Mouse (Mus musculus): ENCODE measurements around the gene Rasgef1a. TPM values are rescaled to one million over a fixed set of nuclear protein-coding genes. Genes with fewer than 3 reads are reported as not detected.

Rasgef1a gene
- polyA plus RNA-seq, 1 experiment from 2014 or later, result 1.5 TPM

GRCm38 (mm10) chr6:118045180-118045579 lies 33.9 kb downstream of the Rasgef1a start:
- ATAC-seq, result no peak

GRCm38 (mm10) chr6:118045892-118046291 lies 34.7 kb downstream of the Rasgef1a start:
- Histone ChIP-seq H3K4me2 (ENCODE audit: low read length) (no peak overlapping the region), H3K27me3 (replicated peaks; ENCODE audit: control insufficient read depth, insufficient read depth, low read length) (no peaks in the 10 kb centered on the region), H3K9ac (ENCODE audit: low read length) (no peak overlapping the region), H3K36me3 (ENCODE audit: control insufficient read depth, insufficient read depth, low read length) (no peaks in the 10 kb centered on the region), H3K4me3 (ENCODE audit: low read depth, low read length) (no peak overlapping the region), H3K27ac (ENCODE audit: low read depth, low read length) (no peak overlapping the region), H3K9me3 (replicated peaks; ENCODE audit: control insufficient read depth, low read length) (no peaks in the 10 kb centered on the region), H3K4me1 (ENCODE audit: control insufficient read depth, insufficient read depth, low read length) (no peaks in the 10 kb centered on the region)
- no peak for ATAC-seq
- no peak for DNase-seq (ENCODE audit: low spot score)
- 65% methylated on average over 7 of the region's 7 CpGs for WGBS

More at GRCm38 (mm10) chr6:118045180-118045579, 33.9 kb downstream of the Rasgef1a start:
- Histone ChIP-seq H3K27ac (ENCODE audit: low read depth, low read length) (no peak overlapping the region), H3K9me3 (replicated peaks; ENCODE audit: control insufficient read depth, low read length) (no peaks in the 10 kb centered on the region), H3K4me3 (ENCODE audit: low read depth, low read length) (no peak overlapping the region), H3K9ac (ENCODE audit: low read length) (no peak overlapping the region), H3K27me3 (replicated peaks; ENCODE audit: control insufficient read depth, insufficient read depth, low read length) (no peaks in the 10 kb centered on the region), H3K4me1 (ENCODE audit: control insufficient read depth, insufficient read depth, low read length) (no peaks in the 10 kb centered on the region), H3K4me2 (ENCODE audit: low read length) (no peak overlapping the region), H3K36me3 (ENCODE audit: control insufficient read depth, insufficient read depth, low read length) (no peaks in the 10 kb centered on the region)
- no peak for DNase-seq (ENCODE audit: low spot score)
- 50% methylated on average over 4 of the region's 4 CpGs for WGBS

GRCm38 (mm10) chr6:118046511-118046910 lies 35.3 kb downstream of the Rasgef1a start:
- H3K27me3 ChIP-seq (replicated peaks; ENCODE audit: control insufficient read depth, insufficient read depth, low read length), result no peaks in the 10 kb centered on the region
- no peak overlapping the region for H3K27ac ChIP-seq (ENCODE audit: low read depth, low read length)
- H3K4me1 ChIP-seq (ENCODE audit: control insufficient read depth, insufficient read depth, low read length), result no peaks in the 10 kb centered on the region
- H3K4me2 ChIP-seq (ENCODE audit: low read length), result no peak overlapping the region
- H3K36me3 ChIP-seq (ENCODE audit: control insufficient read depth, insufficient read depth, low read length), result no peaks in the 10 kb centered on the region
- DNase-seq (ENCODE audit: low spot score) (no peak), ATAC-seq (no peak)
- no peaks in the 10 kb centered on the region for H3K9me3 ChIP-seq (replicated peaks; ENCODE audit: control insufficient read depth, low read length)
- no peak overlapping the region for H3K9ac ChIP-seq (ENCODE audit: low read length)
- H3K4me3 ChIP-seq (ENCODE audit: low read depth, low read length), result no peak overlapping the region
- 76% methylated on average over 3 of the region's 3 CpGs for WGBS

- no peaks in the 10 kb centered on the region for H3K4me1 ChIP-seq (ENCODE audit: control insufficient read depth, insufficient read depth, low read length)
- no peak for ATAC-seq
Measured at GRCm38 (mm10) chr6:118046924-118047323, 35.7 kb downstream of the Rasgef1a start.

GRCm38 (mm10) chr6:118047811-118048505 lies 36.7 kb downstream of the Rasgef1a start:
- Histone ChIP-seq H3K27me3 (replicated peaks; ENCODE audit: control insufficient read depth, insufficient read depth, low read length) (no peaks in the 10 kb centered on the region), H3K9me3 (replicated peaks; ENCODE audit: control insufficient read depth, low read length) (no peaks in the 10 kb centered on the region), H3K4me1 (ENCODE audit: control insufficient read depth, insufficient read depth, low read length) (no peaks in the 10 kb centered on the region), H3K27ac (ENCODE audit: low read depth, low read length) (no peak overlapping the region), H3K4me2 (ENCODE audit: low read length) (no peak overlapping the region), H3K9ac (ENCODE audit: low read length) (no peak overlapping the region), H3K4me3 (ENCODE audit: low read depth, low read length) (no peak overlapping the region), H3K36me3 (ENCODE audit: control insufficient read depth, insufficient read depth, low read length) (no peaks in the 10 kb centered on the region)
- no peak for ATAC-seq
- WGBS, result 78% methylated on average over 4 of the region's 4 CpGs
- no peak for DNase-seq (ENCODE audit: low spot score)

More at GRCm38 (mm10) chr6:118046924-118047323, 35.7 kb downstream of the Rasgef1a start:
- Histone ChIP-seq H3K36me3 (ENCODE audit: control insufficient read depth, insufficient read depth, low read length) (no peaks in the 10 kb centered on the region), H3K9ac (ENCODE audit: low read length) (no peak overlapping the region), H3K9me3 (replicated peaks; ENCODE audit: control insufficient read depth, low read length) (no peaks in the 10 kb centered on the region), H3K27ac (ENCODE audit: low read depth, low read length) (no peak overlapping the region), H3K4me2 (ENCODE audit: low read length) (no peak overlapping the region), H3K27me3 (replicated peaks; ENCODE audit: control insufficient read depth, insufficient read depth, low read length) (no peaks in the 10 kb centered on the region), H3K4me3 (ENCODE audit: low read depth, low read length) (no peak overlapping the region)
- DNase-seq (ENCODE audit: low spot score), result no peak

GRCm38 (mm10) chr6:118049776-118050175 lies 38.5 kb downstream of the Rasgef1a start:
- H3K4me3 ChIP-seq (ENCODE audit: low read depth, low read length), result no peak overlapping the region
- DNase-seq (ENCODE audit: low spot score) (no peak), ATAC-seq (no peak)
- H3K27me3 ChIP-seq (replicated peaks; ENCODE audit: control insufficient read depth, insufficient read depth, low read length), result no peaks in the 10 kb centered on the region
- H3K36me3 ChIP-seq (ENCODE audit: control insufficient read depth, insufficient read depth, low read length), result no peaks in the 10 kb centered on the region
- no peak overlapping the region for H3K9ac ChIP-seq (ENCODE audit: low read length)
- no peak overlapping the region for H3K4me2 ChIP-seq (ENCODE audit: low read length)
- WGBS, result 83% methylated on average over 6 of the region's 6 CpGs
- no peaks in the 10 kb centered on the region for H3K4me1 ChIP-seq (ENCODE audit: control insufficient read depth, insufficient read depth, low read length)
- no peak overlapping the region for H3K27ac ChIP-seq (ENCODE audit: low read depth, low read length)
- H3K9me3 ChIP-seq (replicated peaks; ENCODE audit: control insufficient read depth, low read length), result no peaks in the 10 kb centered on the region

- 85% methylated on average over 4 of the region's 4 CpGs for WGBS
- Histone ChIP-seq H3K36me3 (ENCODE audit: control insufficient read depth, insufficient read depth, low read length) (no peaks in the 10 kb centered on the region), H3K9ac (ENCODE audit: low read length) (no peak overlapping the region), H3K27me3 (replicated peaks; ENCODE audit: control insufficient read depth, insufficient read depth, low read length) (no peaks in the 10 kb centered on the region), H3K9me3 (replicated peaks; ENCODE audit: control insufficient read depth, low read length) (no peaks in the 10 kb centered on the region), H3K4me1 (ENCODE audit: control insufficient read depth, insufficient read depth, low read length) (no peaks in the 10 kb centered on the region), H3K4me3 (ENCODE audit: low read depth, low read length) (no peak overlapping the region), H3K27ac (ENCODE audit: low read depth, low read length) (no peak overlapping the region), H3K4me2 (ENCODE audit: low read length) (no peak overlapping the region)
- ATAC-seq (no peak), DNase-seq (ENCODE audit: low spot score) (no peak)
Measured at GRCm38 (mm10) chr6:118051474-118051873, 40.2 kb downstream of the Rasgef1a start.

GRCm38 (mm10) chr6:118055209-118055608 lies 44.0 kb downstream of the Rasgef1a start:
- Histone ChIP-seq H3K4me3 (ENCODE audit: low read depth, low read length) (no peak overlapping the region), H3K9ac (ENCODE audit: low read length) (no peak overlapping the region), H3K9me3 (replicated peaks; ENCODE audit: control insufficient read depth, low read length) (no peaks in the 10 kb centered on the region), H3K27ac (ENCODE audit: low read depth, low read length) (no peak overlapping the region), H3K27me3 (replicated peaks; ENCODE audit: control insufficient read depth, insufficient read depth, low read length) (no peaks in the 10 kb centered on the region), H3K36me3 (ENCODE audit: control insufficient read depth, insufficient read depth, low read length) (no peaks in the 10 kb centered on the region), H3K4me1 (ENCODE audit: control insufficient read depth, insufficient read depth, low read length) (no peaks in the 10 kb centered on the region), H3K4me2 (ENCODE audit: low read length) (no peak overlapping the region)
- DNase-seq (ENCODE audit: low spot score) (no peak), ATAC-seq (no peak)
- 89% methylated on average over 10 of the region's 10 CpGs for whole genome bisulfite sequencing

- no peak overlapping the region for H3K9ac ChIP-seq (ENCODE audit: low read length)
- no peak overlapping the region for H3K4me2 ChIP-seq (ENCODE audit: low read length)
- no peaks in the 10 kb centered on the region for H3K36me3 ChIP-seq (ENCODE audit: control insufficient read depth, insufficient read depth, low read length)
- WGBS, result 93% methylated on average over 4 of the region's 4 CpGs
- H3K27me3 ChIP-seq (replicated peaks; ENCODE audit: control insufficient read depth, insufficient read depth, low read length), result peaks cover 7% of the 10 kb centered on the region; the same call in 1 of the 2 replicates
- H3K4me1 ChIP-seq (ENCODE audit: control insufficient read depth, insufficient read depth, low read length), result peaks cover 2% of the 10 kb centered on the region
- H3K9me3 ChIP-seq (replicated peaks; ENCODE audit: control insufficient read depth, low read length), result no peaks in the 10 kb centered on the region
- DNase-seq (ENCODE audit: low spot score), result no peak
- H3K27ac ChIP-seq (ENCODE audit: low read depth, low read length), result no peak overlapping the region
- no peak for ATAC-seq
- no peak overlapping the region for H3K4me3 ChIP-seq (ENCODE audit: low read depth, low read length)
Measured at GRCm38 (mm10) chr6:118061266-118061665, 50.0 kb downstream of the Rasgef1a start.

All from forebrain, embryonic 14.5 days (tissue).